Mouse (Mus musculus): ENCODE measurements around the gene Cyren.

Cyren gene

GRCm38 (mm10) chr6:34865711-34866593 lies 11.9 kb downstream of the Cyren start:
- no peak for DNase-seq

GRCm38 (mm10) chr6:34865213-34865612 lies 12.6 kb downstream of the Cyren start:
- DNase-seq: no peak

GRCm38 (mm10) chr6:34863786-34864514 lies 13.9 kb downstream of the Cyren start:
- DNase-seq: no peak

- no peak for DNase-seq
Measured at GRCm38 (mm10) chr6:34862791-34863403, 15.0 kb downstream of the Cyren start, which contains the start of gene Tmem140. TSS of gene Tmem140 (plus strand) at chr6:34863146.

- no peak for DNase-seq
Measured at GRCm38 (mm10) chr6:34862381-34862780, 15.5 kb downstream of the Cyren start.

GRCm38 (mm10) chr6:34861546-34862053 lies 16.3 kb downstream of the Cyren start:
- no peak for DNase-seq

- DNase-seq: no peak
Measured at GRCm38 (mm10) chr6:34832352-34832751, 45.5 kb downstream of the Cyren start.

GRCm38 (mm10) chr6:34824406-34824805 lies 53.5 kb downstream of the Cyren start:
- peak; percentile 21 for DNase-seq
